Mouse (Mus musculus) neutrophil, adult 5-6 weeks (primary cell): ENCODE measurements around the gene Apod. TPM values are rescaled to one million over a fixed set of nuclear protein-coding genes. Genes with fewer than 3 reads are reported as not detected.

ENCODE experiments used
- ATAC-seq: fragments of 151-379, 151-347 bp; 2 replicates; pipeline ENCODE4 v1.8.0; 2017; ENCODE audit warnings: mild to moderate bottlenecking, moderate TSS enrichment; ENCODE audit not compliant: insufficient number of reproducible peaks, poor library complexity, low FRiP score, severe bottlenecking; ENCODE audit errors: extremely low read depth
- total RNA-seq: library from RNA; stranded (forward); fragments of 200-1000 nt; gene quantifications from 2 replicates; pipeline ENCODE4 v1.2.3, GENCODE M21; 2017

Gene Apod
- total RNA-seq, 1 experiment from 2014 or later, result 1.9 TPM

DNA sequence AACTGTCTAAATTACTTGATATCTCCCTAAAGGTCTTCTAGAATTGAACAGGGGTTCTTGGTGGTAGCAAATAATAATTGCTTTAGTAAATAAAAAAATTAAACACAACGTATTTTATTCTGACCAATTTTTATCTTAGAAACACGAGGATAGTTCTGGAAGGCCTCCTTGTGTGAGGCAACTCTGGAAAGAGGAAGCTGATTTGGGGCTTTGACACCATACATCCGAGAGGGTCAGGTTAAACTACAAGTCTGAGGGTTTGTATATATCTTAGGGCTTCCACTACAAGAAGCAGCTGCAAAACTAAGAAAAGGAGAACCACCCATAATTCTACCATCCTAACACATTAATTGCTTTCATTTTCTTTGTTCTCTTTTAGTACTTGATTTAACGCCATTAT lies 20.8 kb downstream of the Apod start:
- no peak for ATAC-seq

DNA sequence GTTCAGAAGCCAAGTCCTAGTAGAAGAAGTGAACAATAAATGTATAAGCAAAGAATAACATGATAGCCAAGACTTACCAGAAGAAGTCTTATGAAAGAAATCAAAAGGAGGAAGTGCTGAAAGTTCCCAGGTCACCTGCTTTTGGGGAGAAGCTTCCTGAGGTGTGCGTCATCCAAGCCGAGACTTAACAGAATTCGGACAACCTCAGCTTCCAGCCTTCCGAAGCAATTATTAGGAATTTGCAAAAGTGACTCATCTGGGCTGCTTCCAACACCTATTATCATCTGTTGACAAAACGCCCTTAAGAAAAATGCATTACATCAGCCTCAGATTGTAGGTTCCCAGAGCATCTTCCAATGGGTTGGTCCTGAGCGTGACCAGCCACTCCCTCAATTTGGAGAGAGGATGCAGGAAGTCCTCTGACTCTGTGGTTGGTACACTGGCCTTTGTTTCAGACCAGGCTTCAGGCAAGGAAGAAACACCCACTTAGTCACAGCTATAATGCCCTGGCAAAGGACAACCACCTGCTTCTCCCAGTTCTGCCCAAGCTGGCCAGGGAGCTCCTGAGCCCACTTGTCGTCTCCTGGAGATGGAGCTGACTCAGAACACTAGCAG lies 23.8 kb downstream of the Apod start:
- ATAC-seq, result peak; percentile 28

DNA sequence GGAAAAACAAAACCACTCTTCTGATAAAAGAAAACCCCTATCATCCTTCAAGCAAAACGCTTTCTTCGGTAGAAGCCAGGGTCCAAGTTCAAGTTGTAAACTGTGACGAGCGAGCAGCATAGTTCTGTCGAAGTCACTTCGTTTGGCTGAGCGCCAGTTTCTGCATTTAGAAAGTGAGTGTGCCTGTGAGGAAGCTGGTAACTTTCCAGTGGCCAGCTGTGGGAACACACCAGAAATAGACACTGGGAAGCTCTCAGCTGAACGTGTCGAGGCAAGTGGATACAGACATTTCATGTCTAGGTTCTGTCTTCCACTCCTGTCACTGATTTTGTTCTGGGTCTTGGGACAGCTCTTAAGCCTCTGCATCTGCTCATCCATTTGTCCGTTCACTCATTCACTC lies 24.3 kb downstream of the Apod start:
- peak; percentile 79 for ATAC-seq

DNA sequence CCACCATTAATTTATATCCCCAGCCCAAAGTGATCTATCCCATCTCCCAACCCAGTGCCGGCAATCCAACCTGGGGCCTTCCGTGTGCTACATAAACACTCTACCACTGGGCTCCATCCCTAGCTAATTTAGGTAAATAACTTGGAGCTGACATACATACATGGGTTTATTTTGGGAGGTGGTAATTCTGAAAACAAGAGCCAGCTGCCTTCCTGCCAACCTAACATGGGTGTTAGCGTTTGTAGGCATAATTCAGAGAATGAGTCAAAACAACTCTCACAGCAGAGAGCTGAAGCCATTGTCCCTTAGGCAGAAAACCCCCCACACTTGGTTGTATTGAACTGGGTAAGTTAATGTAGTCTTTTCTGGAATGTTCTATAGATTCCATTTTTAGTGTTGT lies 26.9 kb downstream of the Apod start:
- no peak for ATAC-seq

DNA sequence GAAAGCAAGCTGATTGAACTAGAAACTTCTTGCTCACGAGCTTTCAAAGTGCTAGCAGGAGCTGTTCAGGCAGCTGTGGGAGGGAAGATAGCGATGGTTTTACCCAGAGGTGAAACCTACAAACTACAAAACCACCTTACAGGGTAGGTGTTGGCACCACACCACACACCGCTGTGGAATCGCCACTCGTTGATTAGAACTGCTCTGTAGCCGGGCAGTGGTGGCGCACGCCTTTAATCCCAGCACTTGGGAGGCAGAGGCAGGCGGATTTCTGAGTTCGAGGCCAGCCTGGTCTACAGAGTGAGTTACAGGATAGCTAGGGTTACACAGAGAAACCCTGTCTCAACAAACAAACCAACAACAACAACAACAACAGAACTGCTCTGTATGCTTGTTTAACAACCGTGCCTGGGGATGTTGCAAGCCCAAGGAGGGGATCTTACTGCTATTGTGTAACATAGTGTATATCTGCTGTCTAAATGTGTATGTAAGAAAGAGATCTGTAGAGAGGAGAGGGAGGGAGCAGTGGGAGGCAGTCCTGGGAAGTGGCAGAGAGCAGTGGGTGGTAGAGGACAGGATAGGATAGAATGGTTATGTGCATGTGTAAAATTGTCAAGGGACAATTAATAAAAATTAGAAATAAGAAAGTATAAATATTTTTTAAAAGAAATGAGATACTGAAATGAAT lies 27.7 kb downstream of the Apod start:
- ATAC-seq, result peak; percentile 27; the same call in 1 of the 2 replicates

DNA sequence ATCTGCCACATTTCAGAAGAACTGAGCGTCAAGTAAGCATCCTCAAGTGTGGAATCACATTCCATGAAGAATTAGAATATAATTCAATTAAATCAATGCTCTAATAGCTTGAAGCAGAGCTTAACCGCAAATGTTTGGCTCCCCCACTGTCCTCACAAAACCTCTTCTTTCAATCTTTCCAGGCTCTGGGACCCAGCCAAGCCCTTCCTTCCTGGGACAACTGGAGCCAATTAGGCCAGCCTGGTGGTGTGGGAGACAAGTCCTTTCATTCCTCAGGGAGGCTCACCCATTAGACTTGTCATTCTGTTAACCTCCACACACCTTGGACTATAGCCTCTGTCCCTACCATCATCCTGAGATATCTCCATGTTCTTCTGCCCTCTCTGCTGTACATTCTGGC lies 32.6 kb downstream of the Apod start:
- no peak for ATAC-seq

DNA sequence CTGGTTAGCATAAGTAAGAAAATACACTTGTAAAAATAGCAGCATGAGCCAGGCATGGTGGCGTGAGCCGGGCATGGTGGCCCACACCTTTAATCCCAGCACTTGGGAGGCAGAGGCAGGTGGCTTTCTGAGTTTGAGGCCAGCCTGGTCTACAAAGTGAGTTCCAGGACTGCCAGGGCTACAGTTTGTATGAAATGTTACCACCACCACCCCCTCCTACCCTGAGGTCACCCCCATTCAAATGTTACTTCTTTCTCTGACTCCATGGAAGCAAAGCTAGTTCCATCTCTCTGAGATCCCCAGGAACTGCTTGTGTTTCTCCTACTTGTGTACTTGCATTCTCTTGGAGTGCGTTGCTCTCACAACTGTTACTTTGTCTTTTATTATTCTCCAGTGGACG lies 34.4 kb downstream of the Apod start:
- no peak for ATAC-seq

DNA sequence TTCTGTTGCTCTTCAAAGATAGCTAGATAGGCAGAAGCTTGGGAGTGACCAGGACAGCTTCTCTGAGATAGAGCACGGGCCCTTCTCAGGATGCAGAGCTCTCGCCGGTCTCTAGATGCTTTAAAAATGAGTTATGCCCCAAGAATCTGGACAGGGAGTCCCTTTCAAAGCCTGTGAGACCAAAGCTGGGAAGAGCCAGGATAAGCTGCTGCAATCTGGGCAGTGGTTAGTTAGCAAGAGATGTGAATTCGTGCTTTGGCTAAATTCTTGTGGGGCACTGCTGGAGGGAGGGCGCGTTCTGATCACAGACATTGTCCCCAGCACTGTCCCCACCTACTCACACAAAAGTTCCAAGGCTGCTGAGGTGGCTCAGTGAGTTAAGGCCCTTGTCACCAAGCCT lies 36.0 kb downstream of the Apod start:
- ATAC-seq, result no peak

DNA sequence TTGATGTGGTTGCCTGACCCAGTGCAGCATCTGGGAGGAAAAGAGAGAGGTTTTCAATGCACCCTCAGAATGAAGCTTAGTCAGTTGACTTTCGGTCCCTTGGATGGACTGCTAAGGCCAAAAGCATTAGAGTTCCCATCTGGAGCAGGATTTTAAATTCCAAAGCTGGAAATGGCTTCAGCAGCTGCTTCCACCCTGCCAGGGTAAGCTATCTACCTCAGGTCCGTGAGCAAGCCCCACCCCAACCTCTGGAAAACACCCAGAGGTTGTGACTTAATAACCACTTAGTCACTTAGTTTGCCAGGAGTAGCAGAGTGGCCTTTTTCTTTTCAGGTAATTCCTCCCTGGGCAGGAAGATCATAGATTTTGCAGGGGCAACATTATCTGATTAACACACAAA lies 36.5 kb downstream of the Apod start:
- no peak for ATAC-seq

DNA sequence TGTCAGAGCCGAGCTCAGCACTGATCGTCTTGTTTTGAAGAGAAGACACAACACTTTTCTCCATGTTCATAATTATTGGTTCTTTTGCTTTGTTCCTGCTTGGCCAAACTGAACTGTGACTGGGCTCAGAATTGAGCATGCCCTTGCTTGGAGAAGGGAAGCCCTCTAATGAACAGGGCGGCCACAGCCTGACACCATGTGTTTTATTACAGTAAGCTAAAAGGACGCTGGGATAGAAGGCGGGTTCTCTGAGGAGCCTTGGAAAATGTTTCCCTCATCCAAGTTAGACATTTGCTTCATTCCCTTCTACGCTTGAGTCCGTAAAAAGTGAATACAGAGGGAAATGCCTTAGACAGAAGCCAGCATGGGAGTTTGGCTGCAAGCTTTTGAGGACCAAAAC lies 37.6 kb downstream of the Apod start:
- ATAC-seq, result no peak

DNA sequence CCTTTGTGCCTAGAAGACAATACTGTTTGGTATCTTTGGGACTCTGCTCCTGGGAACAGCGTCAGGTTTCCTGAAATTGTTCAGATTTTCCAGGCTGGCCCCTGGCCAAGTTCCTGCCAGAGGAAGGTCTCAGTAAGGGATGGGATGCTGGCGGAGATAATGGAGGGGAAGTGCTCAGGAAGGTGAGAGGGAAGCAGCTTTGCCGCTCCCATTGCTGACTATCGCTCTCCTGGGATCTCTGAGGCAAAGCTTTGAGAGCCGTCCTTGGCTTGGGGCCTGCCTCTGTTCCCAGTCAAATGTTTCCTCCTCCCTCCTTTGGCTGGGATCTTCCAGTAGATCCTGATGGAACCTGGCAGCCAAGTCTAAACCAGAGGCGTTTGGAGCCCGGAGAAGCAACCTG lies 38.1 kb downstream of the Apod start:
- ATAC-seq, result no peak

DNA sequence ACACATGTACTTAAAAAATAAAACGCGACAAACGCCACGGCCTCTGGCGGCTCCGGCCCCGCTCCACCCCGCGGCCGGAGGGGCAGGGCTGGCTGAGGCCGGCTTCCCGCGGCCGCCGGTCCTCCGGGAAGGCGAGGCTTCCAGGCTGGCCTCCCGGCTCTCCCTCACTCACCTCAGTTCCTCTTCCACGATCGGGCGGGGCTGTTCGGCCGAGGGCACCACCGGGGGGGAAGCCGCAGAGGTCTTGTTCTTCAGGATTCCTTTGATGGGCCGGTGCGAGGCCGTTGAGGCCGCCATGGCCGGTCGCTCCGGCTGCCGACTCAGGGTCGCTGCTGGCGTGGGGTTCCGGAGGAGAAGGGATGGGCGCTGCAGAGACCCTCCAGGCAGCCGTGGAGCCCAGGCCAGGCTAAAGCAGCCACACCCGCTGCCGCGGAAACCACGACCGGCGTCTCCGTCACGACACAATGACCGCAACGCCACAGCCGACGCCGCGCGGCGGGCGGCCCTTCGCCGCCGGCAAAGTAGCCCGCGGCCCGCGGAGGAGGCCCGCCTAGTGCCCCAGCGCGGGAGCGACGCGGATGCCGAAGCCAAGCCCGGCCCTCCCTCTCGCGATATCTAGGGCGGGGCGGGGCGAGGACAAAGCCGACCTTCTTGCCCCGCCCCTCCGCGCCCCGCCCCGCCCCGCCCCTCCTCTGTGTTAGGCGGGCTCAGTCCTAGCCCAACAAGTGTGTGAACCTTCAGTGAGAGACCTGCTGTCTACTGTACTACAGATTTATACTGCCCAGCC lies 39.7 kb downstream of the Apod start, which contains the start of gene Ppp1r2:
TSS of gene Ppp1r2 (minus strand) at position 604 of the 787 bp plus-strand sequence.
- peak; percentile 91 for ATAC-seq

DNA sequence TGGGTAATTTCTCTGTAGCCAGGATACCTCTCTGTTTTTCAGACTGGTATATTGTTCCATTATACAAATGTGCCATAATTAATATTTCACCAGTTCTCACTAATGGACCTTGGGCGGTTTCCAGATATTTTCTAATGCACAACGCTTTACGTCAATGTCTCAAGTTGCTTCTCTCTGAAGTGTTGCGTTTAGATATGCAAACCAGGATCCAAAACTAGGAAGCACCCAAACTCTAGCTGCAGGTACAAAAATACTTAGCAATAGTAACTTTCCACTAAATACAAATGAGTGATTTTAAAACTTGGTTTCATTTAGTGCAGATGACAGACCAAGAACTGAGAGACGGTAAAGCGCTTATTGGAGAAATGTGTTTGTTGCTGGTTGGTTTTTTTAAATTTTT lies 40.5 kb downstream of the Apod start:
- no peak for ATAC-seq

DNA sequence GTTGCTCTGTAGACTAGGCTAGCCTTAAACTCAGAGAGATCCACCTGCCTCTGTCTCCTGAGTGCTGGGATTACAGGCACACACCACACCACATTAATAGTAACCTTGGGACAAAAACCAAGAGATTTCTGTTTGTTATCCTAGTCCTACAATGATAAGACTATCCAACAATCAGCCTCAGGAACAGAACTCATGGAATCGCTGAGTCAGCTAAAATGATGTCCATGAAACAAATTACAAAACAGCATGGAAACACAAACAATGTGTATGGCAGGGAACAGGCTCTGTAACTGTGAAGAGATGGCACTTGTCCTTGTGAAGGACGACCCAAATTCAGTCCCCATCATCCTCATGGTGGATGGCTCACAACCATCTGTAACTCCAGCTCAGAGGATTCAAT lies 47.9 kb downstream of the Apod start:
- ATAC-seq, result no peak

DNA sequence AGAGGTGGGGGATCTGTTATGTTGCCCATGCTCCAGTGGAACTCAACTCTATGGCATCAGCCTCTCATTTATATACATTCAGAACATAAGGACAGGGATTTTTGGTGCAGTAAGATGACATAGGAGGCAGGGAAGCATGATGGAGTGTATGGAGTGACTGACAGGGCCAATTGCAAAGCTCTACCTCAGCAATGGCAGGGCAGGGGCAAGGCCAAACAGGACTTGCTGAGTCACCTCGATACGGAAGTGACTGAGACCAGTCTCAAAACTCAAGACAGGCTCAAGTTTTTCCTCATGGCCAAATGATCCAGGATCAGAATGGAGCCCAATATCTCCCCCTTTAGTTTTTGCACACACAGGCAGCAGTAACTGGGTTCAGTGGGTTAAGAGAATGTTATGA lies 58.5 kb downstream of the Apod start:
- ATAC-seq, result no peak

DNA sequence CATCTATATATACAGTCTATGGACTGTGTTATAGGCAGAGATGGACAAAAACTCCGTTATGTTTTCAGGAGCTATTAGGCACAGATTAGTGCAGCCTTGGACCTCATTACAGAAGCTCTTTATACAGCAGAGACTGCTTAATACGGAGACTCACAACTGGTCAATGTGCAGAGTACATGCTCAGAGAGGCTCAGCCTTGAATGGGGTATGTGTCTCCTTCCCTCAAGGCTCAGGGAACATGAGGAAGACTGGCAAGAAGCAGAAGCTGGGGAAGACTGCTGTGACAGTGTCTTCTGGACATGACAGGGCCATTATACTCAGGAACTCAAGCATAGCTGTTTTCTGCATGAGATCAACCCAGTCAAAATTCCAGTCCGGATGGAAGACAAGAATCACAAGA lies 58.9 kb downstream of the Apod start:
- no peak for ATAC-seq

DNA sequence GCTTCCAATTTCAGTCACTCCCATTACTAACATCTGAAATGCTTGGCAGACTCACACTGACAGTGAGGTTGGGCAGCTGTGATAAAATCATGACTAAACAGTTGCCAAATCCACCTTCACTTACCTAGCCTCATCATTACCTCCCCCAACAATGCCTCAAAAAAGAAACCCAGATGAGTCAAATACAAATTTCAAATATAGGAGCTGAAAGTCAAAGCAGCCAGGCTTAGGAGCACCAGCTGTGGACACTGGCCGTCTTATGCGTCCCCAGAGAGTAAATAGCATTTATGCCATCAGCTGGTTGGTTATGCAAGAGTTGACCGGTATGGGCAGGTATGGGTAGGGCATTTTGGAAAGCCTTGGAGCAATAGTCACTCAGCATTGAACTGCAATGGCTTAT lies 65.2 kb downstream of the Apod start:
- ATAC-seq, result no peak

DNA sequence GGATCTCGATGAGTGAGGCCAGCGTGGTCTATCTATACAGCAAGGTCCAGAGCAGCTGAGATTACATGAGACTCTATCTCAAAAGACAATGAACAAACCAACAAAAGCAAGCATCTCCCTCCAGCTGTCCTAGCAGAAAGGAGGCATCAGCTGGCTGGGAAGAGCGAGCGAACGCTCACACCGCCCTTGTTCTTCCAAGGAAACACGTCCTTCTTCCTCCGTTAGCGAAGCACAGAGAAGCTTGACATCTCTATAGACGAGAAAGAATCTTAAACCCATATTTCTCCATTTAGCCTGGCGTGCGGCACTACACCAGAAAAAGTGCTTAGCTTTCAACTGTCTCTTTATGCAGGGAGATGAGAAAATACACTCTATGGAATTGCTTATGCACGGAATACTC lies 65.9 kb downstream of the Apod start:
- no peak for ATAC-seq

DNA sequence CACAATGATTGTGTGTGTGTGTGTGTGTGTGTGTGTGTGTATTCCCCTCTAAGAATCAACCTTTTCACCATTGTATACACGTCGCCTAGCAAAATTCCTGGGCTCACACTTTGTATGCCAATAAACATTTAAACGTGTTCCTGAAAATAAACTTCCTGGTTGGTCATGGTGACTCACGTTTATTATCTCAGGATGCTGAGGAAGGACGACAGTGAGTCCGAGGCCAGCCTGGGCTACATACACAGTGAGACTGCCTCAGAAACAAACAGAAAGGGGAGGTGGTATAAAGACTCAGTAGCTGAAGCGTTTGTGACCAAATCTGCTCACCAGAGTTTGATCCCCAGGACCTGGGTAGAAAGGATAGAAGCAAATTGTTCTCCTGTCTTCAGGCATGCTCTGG lies 67.2 kb downstream of the Apod start:
- ATAC-seq, result no peak
